Mouse (Mus musculus) cortical plate, adult 2 months (tissue): ENCODE data around the gene Gapvd1.

Source experiments
- CTCF ChIP-seq: fragments of 200-500 bp; IDR thresholded peaks from 2 replicates; pipeline ENCODE4 v1.5.1; 2011; ENCODE audit warnings: mild to moderate bottlenecking, control low read depth, low read length; ENCODE audit not compliant: insufficient read depth; ENCODE audit errors: extremely low read depth
- POLR2A ChIP-seq: fragments of 200-500 bp; IDR thresholded peaks from 2 replicates; pipeline ENCODE4 v1.6.1; 2011; ENCODE audit warnings: mild to moderate bottlenecking, low read length, control low read depth; ENCODE audit not compliant: insufficient read depth; ENCODE audit errors: extremely low read depth

DNA sequence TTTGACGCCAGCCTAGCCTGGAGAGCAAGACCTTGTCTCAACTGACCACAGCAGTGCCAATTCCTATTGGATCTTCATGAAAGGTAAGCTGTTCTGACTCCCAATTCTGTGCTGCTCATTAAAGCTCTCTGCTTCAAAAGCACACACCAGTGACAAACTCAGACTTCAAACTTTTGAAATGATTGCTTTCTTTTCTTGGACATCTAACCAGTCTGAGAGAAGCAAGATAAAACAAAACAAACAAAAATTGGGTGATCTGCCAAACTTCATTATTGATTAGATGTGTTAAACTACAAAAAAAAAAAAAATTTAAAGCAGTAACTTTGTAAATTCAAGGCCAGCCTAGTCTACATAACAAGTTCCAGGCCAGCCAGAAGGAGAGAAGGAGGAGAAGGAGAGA lies 2.3 kb upstream of the Gapvd1 start:
- TF ChIP-seq POLR2A, result no peak
- TF ChIP-seq CTCF, result no peak
